Mouse (Mus musculus) liver, adult 2 months (tissue): ENCODE results near the gene Vmn1r59. TPM values are rescaled to one million over a fixed set of nuclear protein-coding genes. Genes with fewer than 3 reads are reported as not detected.
"Not testable (repeated sequence)": the region's sequence is repeated elsewhere in the genome, so short reads cannot be mapped to it uniquely, and the experiment has no call there.

Source experiments
- DNase-seq: peaks from one replicate; pipeline ENCODE4 v3.0.0-alpha.2; 2011; ENCODE audit warnings: low read depth, low spot score; ENCODE audit errors: extremely low read depth
- H3K27ac ChIP-seq: fragments of 200-500 bp; replicated peaks from 2 replicates; pipeline ENCODE4 v1.5.1; 2012; ENCODE audit warnings: low read depth, mild to moderate bottlenecking, control low read depth, inconsistent platforms, low read length; ENCODE audit not compliant: insufficient read depth
- H3K27me3 ChIP-seq: fragments of 200-500 bp; 2 replicates; pipeline ENCODE4 v1.6.1; 2012; ENCODE audit warnings: mild to moderate bottlenecking, moderate library complexity, low read length, inconsistent platforms; ENCODE audit not compliant: control insufficient read depth, insufficient read depth
- H3K36me3 ChIP-seq: fragments of 200-500 bp; 2 replicates; pipeline ENCODE4 v1.6.1; 2012; ENCODE audit warnings: low read length, inconsistent platforms; ENCODE audit not compliant: control insufficient read depth, insufficient read depth
- H3K4me1 ChIP-seq: fragments of 200-500 bp; 2 replicates; pipeline ENCODE4 v1.6.1; 2011; ENCODE audit warnings: low read length; ENCODE audit not compliant: control insufficient read depth, insufficient read depth
- H3K4me3 ChIP-seq: fragments of 200-500 bp; 2 replicates; pipeline ENCODE4 v1.5.1; 2011; ENCODE audit warnings: low read depth, mild to moderate bottlenecking, control low read depth, low read length, moderate library complexity; ENCODE audit not compliant: insufficient read depth
- H3K79me2 ChIP-seq: fragments of 200-500 bp; 2 replicates; pipeline ENCODE4 v1.6.1; 2012; ENCODE audit warnings: inconsistent platforms, mild to moderate bottlenecking, low read length, moderate library complexity; ENCODE audit not compliant: control insufficient read depth, insufficient read depth
- H3K9ac ChIP-seq: fragments of 200-500 bp; 2 replicates; pipeline ENCODE4 v1.6.1; 2012; ENCODE audit warnings: low read depth, mild to moderate bottlenecking, control low read depth, inconsistent platforms, low read length
- CTCF ChIP-seq: fragments of 200-500 bp; IDR thresholded peaks from 2 replicates; pipeline ENCODE4 v1.5.1; 2011; ENCODE audit warnings: low read depth, low read length, control low read depth
- POLR2A ChIP-seq: fragments of 200-500 bp; IDR thresholded peaks from 2 replicates; pipeline ENCODE4 v1.6.1; 2011; ENCODE audit warnings: low read length, control low read depth; ENCODE audit not compliant: insufficient read depth; ENCODE audit errors: extremely low read depth
- WGBS: fragments of 180-500 bp; shearing (Covaris S2); methylation state at CpG from one replicate; pipeline ENCODE4 v1.1.7; 2018; 5-methylcytosine and 5-hydroxymethylcytosine counted together
- polyA plus RNA-seq: library from polyadenylated mRNA; depleted of rRNA; stranded (reverse); fragments of >200 nt; gene quantifications from 2 replicates; pipeline ENCODE4 v1.2.3, GENCODE M21; 2012; rRNA removed
- total RNA-seq: library from RNA; depleted of rRNA; stranded (reverse); fragments of >200 nt; gene quantifications from 2 replicates; pipeline ENCODE4 v1.2.3, GENCODE M21; 2014; rRNA removed

Gene Vmn1r59
- total RNA-seq (not detected in 2 replicates), polyA plus RNA-seq (not detected in 2 replicates)

- no peaks in the 10 kb centered on the region for H3K27me3 ChIP-seq
- H3K27ac ChIP-seq: no peak within 1 kb of the TSS
- no peaks in the 10 kb centered on the region for H3K4me1 ChIP-seq
- no peak within 1 kb of the TSS for H3K4me3 ChIP-seq
- H3K36me3 ChIP-seq: no peaks in the 10 kb centered on the region
- H3K9ac ChIP-seq: no peak within 1 kb of the TSS
- no peaks in the 10 kb centered on the region for H3K79me2 ChIP-seq
- DNase-seq: no peak
- no peak for TF ChIP-seq CTCF
- TF ChIP-seq POLR2A: no peak
Observed at GRCm38 (mm10) chr7:5456674-5457073, at the start of gene Vmn1r59. Gene Vmn1r59 (minus strand): TSS chr7:5456774.

- not testable (repeated sequence) for DNase-seq, H3K4me1 ChIP-seq, H3K36me3 ChIP-seq, H3K4me3 ChIP-seq, H3K9ac ChIP-seq, H3K79me2 ChIP-seq, H3K27me3 ChIP-seq, H3K27ac ChIP-seq
Observed at GRCm38 (mm10) chr7:5493856-5494255, 37.3 kb upstream of the Vmn1r59 start, which contains the start of gene Vmn2r28. Gene Vmn2r28 (minus strand): TSS chr7:5493956.

- 67% methylated on average over 3 of the region's 3 CpGs for WGBS
- not testable (repeated sequence) for H3K4me3 ChIP-seq, H3K27ac ChIP-seq, H3K9ac ChIP-seq, H3K4me1 ChIP-seq, H3K36me3 ChIP-seq, H3K27me3 ChIP-seq, DNase-seq, H3K79me2 ChIP-seq
Observed at GRCm38 (mm10) chr7:5454011-5454410, 2.6 kb downstream of the Vmn1r59 start.

- H3K27ac ChIP-seq: no peak overlapping the region
- H3K4me1 ChIP-seq: no peaks in the 10 kb centered on the region
- H3K27me3 ChIP-seq: no peaks in the 10 kb centered on the region
- no peaks in the 10 kb centered on the region for H3K79me2 ChIP-seq
- no peak overlapping the region for H3K9ac ChIP-seq
- TF ChIP-seq CTCF (no peak), POLR2A (no peak)
- H3K36me3 ChIP-seq: no peaks in the 10 kb centered on the region
- peak; percentile 85 for DNase-seq
- no peak overlapping the region for H3K4me3 ChIP-seq
Observed at GRCm38 (mm10) chr7:5448627-5449026, 7.9 kb downstream of the Vmn1r59 start.

- not testable (repeated sequence) for DNase-seq, H3K27me3 ChIP-seq, H3K36me3 ChIP-seq, H3K27ac ChIP-seq, H3K4me3 ChIP-seq, H3K79me2 ChIP-seq, H3K4me1 ChIP-seq, H3K9ac ChIP-seq
Observed at GRCm38 (mm10) chr7:5413296-5413695, 43.3 kb downstream of the Vmn1r59 start, which contains the start of gene Vmn1r58. Gene Vmn1r58 (minus strand): TSS chr7:5413396.

- H3K79me2 ChIP-seq: no peaks in the 10 kb centered on the region
- H3K9ac ChIP-seq: no peak overlapping the region
- no peaks in the 10 kb centered on the region for H3K4me1 ChIP-seq
- H3K4me3 ChIP-seq: no peak overlapping the region
- no peaks in the 10 kb centered on the region for H3K27me3 ChIP-seq
- TF ChIP-seq CTCF: no peak
- no peak for TF ChIP-seq POLR2A
- DNase-seq: no peak
- H3K36me3 ChIP-seq: no peaks in the 10 kb centered on the region
- 19% methylated on average over 2 of the region's 2 CpGs for WGBS
- H3K27ac ChIP-seq: no peak overlapping the region
Observed at GRCm38 (mm10) chr7:5406201-5406600, 50.4 kb downstream of the Vmn1r59 start.

Other genes with a start within 250 kb of the Vmn1r59 start
- gene Vmn1r57, start 238.3 kb downstream of the Vmn1r59 start, total RNA-seq: not detected in 2 replicates
- gene Vmn1r57, start 238.3 kb downstream of the Vmn1r59 start, polyA plus RNA-seq: not detected in 2 replicates
- not detected in 2 replicates for gene Gm5065, start 106.2 kb downstream of the Vmn1r59 start, total RNA-seq
- gene Gm5065, start 106.2 kb downstream of the Vmn1r59 start, polyA plus RNA-seq: not detected in 2 replicates
- gene Nlrp2, start 105.7 kb downstream of the Vmn1r59 start, total RNA-seq: not detected in 2 replicates
- not detected in 2 replicates for gene Nlrp2, start 105.7 kb downstream of the Vmn1r59 start, polyA plus RNA-seq
- gene Vmn1r58, start 43.4 kb downstream of the Vmn1r59 start, total RNA-seq: not detected in 2 replicates
- not detected in 2 replicates for gene Vmn1r58, start 43.4 kb downstream of the Vmn1r59 start, polyA plus RNA-seq
- gene Vmn2r28, start 37.2 kb upstream of the Vmn1r59 start, total RNA-seq: not detected in 2 replicates
- gene Vmn2r28, start 37.2 kb upstream of the Vmn1r59 start, polyA plus RNA-seq: not detected in 2 replicates
- not detected in 2 replicates for gene Vmn1r60, start 90.5 kb upstream of the Vmn1r59 start, total RNA-seq
- not detected in 2 replicates for gene Vmn1r60, start 90.5 kb upstream of the Vmn1r59 start, polyA plus RNA-seq
- not detected in 2 replicates for gene Vmn1r61, start 156.5 kb upstream of the Vmn1r59 start, total RNA-seq
- gene Vmn1r61, start 156.5 kb upstream of the Vmn1r59 start, polyA plus RNA-seq: not detected in 2 replicates
- not detected in 2 replicates for gene Vmn1r62, start 216.9 kb upstream of the Vmn1r59 start, total RNA-seq
- not detected in 2 replicates for gene Vmn1r62, start 216.9 kb upstream of the Vmn1r59 start, polyA plus RNA-seq